Mouse (Mus musculus) spleen, adult 2 months (tissue): ENCODE results near the gene E130208F15Rik.

ENCODE experiments used
- CTCF ChIP-seq: fragments of 200-500 bp; IDR thresholded peaks from 2 replicates; pipeline ENCODE4 v1.5.1; 2011; ENCODE audit warnings: mild to moderate bottlenecking, inconsistent platforms; ENCODE audit not compliant: insufficient read depth, insufficient read length, insufficient replicate concordance; ENCODE audit errors: extremely low read depth
- POLR2A ChIP-seq: fragments of 200-500 bp; IDR thresholded peaks from 2 replicates; pipeline ENCODE4 v1.6.1; 2011; ENCODE audit warnings: low read depth, low read length, inconsistent platforms

DNA sequence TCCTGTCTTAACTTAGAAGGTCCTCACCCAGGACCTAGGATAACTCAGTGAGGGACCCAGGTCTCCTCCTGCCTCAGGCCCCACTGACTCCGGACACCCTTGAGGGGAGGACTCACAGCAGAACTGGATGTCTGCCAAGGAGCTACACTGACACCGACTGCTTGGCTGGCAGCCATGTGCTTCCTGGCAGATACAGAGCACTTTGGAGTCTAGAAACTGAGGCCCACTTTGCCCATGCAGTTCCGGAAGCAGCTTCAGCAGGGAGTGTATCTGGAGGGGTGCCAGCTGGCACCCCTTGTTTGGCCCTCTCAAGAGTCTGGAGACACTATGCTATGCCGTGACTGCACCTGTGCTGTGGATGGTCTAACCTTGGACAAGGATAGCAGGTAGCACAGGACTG lies 11.9 kb downstream of the E130208F15Rik start:
- no peak for TF ChIP-seq CTCF
- no peak for TF ChIP-seq POLR2A
